Mouse (Mus musculus): Measurements from ENCODE around the gene Nfyc.

- TF ChIP-seq EP300 (optimal IDR thresholded peaks at IDR 0.05) (no peak), CTCF (IDR thresholded peaks at IDR 0.05; ENCODE audit: low read depth) (no peak)
Observed at GRCm38 (mm10) chr4:120868988-120869387, 37.6 kb upstream of the Nfyc start.

Measured in stomach, postnatal 0 days (tissue).